Mouse (Mus musculus): ENCODE measurements around the gene Eif4g1.

DNA sequence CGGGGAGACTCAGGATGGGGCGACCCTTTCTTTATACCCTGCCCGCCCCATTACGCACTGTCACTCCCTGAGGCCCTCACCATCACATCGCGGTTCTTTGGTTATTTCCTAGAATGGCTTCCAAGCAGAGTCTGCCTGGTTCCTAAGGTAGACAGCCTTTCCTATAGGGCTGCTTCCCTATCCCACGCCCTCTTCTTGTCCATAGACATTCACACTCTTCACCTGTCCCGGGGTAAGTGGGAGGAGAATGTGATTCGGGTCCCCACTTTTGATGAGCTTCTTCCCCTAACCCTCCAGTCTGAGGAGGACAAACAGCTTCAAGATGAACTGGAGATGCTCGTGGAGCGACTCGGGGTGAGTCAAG lies 16.2 kb upstream of the Eif4g1 start:
- TF ChIP-seq CTCF (IDR thresholded peaks at IDR 0.05) (no peak), EP300 (IDR thresholded peaks at IDR 0.05) (no peak)

All from lung, postnatal 0 days (tissue).